Mouse (Mus musculus) lung, embryonic 15.5 days (tissue): ENCODE results near the gene Cluh. TPM values are rescaled to one million over a fixed set of nuclear protein-coding genes. Genes with fewer than 3 reads are reported as not detected.

Source experiments
- ATAC-seq: fragments of 200-750 bp; cut with Nextera tagmentation; 2 replicates; pipeline ENCODE4 v1.8.0; 2017; ENCODE audit warnings: moderate number of reproducible peaks, borderline replicate concordance; ENCODE audit not compliant: low FRiP score, low TSS enrichment; ENCODE audit errors: extremely low read depth
- H3K27ac ChIP-seq: fragments of 300-500 bp; sonication (generic); 2 replicates; pipeline ENCODE4 v1.5.1; 2015; ENCODE audit warnings: moderate library complexity, mild to moderate bottlenecking, inconsistent platforms
- H3K27me3 ChIP-seq: fragments of 300-500 bp; sonication (generic); 2 replicates; pipeline ENCODE4 v1.6.1; 2015; ENCODE audit warnings: inconsistent platforms
- H3K36me3 ChIP-seq: fragments of 300-500 bp; sonication (generic); 2 replicates; pipeline ENCODE4 v1.6.1; 2015; ENCODE audit warnings: inconsistent platforms
- H3K4me1 ChIP-seq: fragments of 300-500 bp; sonication (generic); 2 replicates; pipeline ENCODE4 v1.6.1; 2015; ENCODE audit warnings: inconsistent platforms
- H3K4me2 ChIP-seq: fragments of 300-500 bp; sonication (generic); 2 replicates; pipeline ENCODE4 v1.6.1; 2015; ENCODE audit warnings: inconsistent platforms, mild to moderate bottlenecking, moderate library complexity
- H3K4me3 ChIP-seq: fragments of 300-500 bp; sonication (generic); 2 replicates; pipeline ENCODE4 v1.5.1; 2015; ENCODE audit warnings: mild to moderate bottlenecking, inconsistent platforms
- H3K9ac ChIP-seq: fragments of 300-500 bp; sonication (generic); 2 replicates; pipeline ENCODE4 v1.6.1; 2015; ENCODE audit warnings: inconsistent platforms
- H3K9me3 ChIP-seq: fragments of 300-500 bp; sonication (generic); 2 replicates; pipeline ENCODE4 v1.6.1; 2016; ENCODE audit warnings: inconsistent platforms
- WGBS: fragments of 180-500 bp; shearing (Covaris S2); methylation state at CpG from one replicate; pipeline ENCODE4 v1.1.7; 2015; 5-methylcytosine and 5-hydroxymethylcytosine counted together
- polyA plus RNA-seq: library from polyadenylated mRNA; unstranded; fragments of >200 nt; fragmentation: Nextera tagmentation; extraction: Ambion mirVana; gene quantifications from 2 replicates; pipeline ENCODE4 v1.2.1, GENCODE M21; 2015

Cluh gene
- polyA plus RNA-seq, 1 experiment from 2014 or later = 21.0 TPM

DNA sequence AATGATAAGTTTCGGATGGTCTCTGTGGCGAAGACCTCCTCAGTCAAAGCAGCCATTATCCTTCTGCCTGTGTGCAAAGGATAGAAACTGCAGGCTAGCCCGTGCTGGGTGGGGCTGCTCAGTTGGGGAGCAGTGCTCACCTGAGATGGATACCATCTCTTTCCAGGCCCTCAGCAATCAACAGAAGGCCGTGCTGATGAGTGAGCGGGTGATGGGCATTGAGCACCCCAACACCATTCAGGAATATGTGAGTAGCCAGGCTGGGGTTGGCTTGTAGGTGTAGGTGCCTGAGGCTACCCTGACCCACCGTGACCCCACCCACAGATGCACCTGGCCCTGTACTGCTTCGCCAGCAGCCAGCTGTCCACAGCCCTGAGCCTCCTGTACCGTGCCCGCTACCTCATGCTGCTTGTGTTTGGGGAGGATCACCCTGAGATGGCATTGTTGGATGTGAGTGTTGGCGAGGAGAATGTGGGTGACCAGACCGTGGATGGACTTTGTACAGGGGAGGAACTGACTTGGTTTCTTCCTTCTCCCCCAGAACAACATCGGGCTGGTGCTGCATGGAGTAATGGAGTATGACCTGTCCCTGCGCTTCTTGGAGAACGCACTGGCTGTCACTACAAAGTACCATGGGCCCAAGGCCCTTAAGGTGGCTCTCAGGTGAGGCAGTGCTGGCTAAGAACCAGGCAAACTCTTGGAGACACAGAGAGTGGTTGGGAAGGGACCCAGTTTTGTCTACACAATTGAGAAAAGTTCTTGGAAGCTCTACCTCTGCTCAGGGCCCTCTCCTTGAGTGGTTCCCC lies 17.7 kb downstream of the Cluh start:
- ATAC-seq = no peak
- H3K36me3 ChIP-seq = peaks cover 50% of the 10 kb centered on the region
- WGBS = 95% methylated on average over 14 of the region's 14 CpGs

GRCm38 (mm10) chr11:74667582-74668010 lies 18.3 kb downstream of the Cluh start:
- no peak for ATAC-seq
- Histone ChIP-seq H3K4me3 (no peak overlapping the region), H3K9me3 (no peaks in the 10 kb centered on the region), H3K27ac (no peak overlapping the region), H3K4me2 (no peak overlapping the region), H3K9ac (no peak overlapping the region), H3K27me3 (no peaks in the 10 kb centered on the region), H3K36me3 (peaks cover 44% of the 10 kb centered on the region), H3K4me1 (no peaks in the 10 kb centered on the region)
- 95% methylated on average over 13 of the region's 13 CpGs for WGBS

More for the DNA sequence above, 17.7 kb downstream of the Cluh start:
- Histone ChIP-seq H3K9me3 (no peaks in the 10 kb centered on the region), H3K27me3 (no peaks in the 10 kb centered on the region), H3K9ac (no peak overlapping the region), H3K4me2 (no peak overlapping the region), H3K27ac (no peak overlapping the region), H3K4me1 (no peaks in the 10 kb centered on the region), H3K4me3 (no peak overlapping the region)

DNA sequence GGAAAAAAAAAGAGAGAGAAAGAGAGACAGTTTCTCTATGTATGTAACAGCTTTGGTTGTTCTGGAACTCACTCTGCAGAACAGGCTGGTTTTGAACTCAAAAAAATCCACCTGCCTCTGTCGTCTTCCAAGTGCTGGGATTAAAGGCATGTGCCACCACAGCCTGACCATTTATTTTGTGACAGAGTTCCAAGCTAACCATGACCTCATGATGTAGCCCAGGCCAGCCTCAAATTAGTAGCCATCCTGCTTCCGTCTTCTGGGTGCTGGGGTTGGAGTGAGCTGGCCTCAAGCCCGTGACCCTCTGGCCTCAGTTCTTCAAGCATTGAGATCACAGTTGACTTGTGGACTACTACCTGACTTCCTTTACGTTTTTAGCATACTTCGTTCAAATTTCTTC lies 19.2 kb downstream of the Cluh start:
- whole genome bisulfite sequencing = 85% methylated on average over 5 of the region's 5 CpGs
- H3K4me2 ChIP-seq = no peak overlapping the region
- H3K4me3 ChIP-seq = no peak overlapping the region
- H3K4me1 ChIP-seq = no peaks in the 10 kb centered on the region
- H3K27ac ChIP-seq = no peak overlapping the region
- no peak for ATAC-seq
- peaks cover 44% of the 10 kb centered on the region for H3K36me3 ChIP-seq
- no peak overlapping the region for H3K9ac ChIP-seq
- H3K27me3 ChIP-seq = no peaks in the 10 kb centered on the region
- H3K9me3 ChIP-seq = no peaks in the 10 kb centered on the region

DNA sequence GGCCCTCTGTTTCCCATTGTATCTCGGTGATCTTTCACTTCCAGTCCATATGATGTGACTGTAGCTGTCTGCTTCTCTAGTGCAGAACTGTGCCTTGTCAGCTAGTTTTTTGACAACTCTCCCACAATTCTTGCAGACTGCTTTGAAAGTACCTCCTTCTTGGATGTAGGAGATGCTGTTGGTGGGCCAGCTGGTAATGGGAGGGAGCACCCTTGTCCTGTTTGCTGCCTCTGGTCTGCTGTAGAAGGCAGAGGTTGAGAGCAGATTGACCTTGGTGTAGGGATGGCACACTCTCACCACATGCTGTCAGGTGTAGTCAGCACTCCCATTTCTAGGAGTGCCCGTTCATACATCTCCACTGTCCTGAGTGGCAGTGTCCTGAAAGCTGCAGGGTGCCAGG lies 19.7 kb downstream of the Cluh start:
- H3K9me3 ChIP-seq = no peaks in the 10 kb centered on the region
- H3K36me3 ChIP-seq = peaks cover 42% of the 10 kb centered on the region
- H3K27me3 ChIP-seq = no peaks in the 10 kb centered on the region
- no peak overlapping the region for H3K4me3 ChIP-seq
- 85% methylated on average over 2 of the region's 2 CpGs for WGBS
- ATAC-seq = no peak
- no peak overlapping the region for H3K27ac ChIP-seq
- no peaks in the 10 kb centered on the region for H3K4me1 ChIP-seq
- no peak overlapping the region for H3K9ac ChIP-seq
- H3K4me2 ChIP-seq = no peak overlapping the region

DNA sequence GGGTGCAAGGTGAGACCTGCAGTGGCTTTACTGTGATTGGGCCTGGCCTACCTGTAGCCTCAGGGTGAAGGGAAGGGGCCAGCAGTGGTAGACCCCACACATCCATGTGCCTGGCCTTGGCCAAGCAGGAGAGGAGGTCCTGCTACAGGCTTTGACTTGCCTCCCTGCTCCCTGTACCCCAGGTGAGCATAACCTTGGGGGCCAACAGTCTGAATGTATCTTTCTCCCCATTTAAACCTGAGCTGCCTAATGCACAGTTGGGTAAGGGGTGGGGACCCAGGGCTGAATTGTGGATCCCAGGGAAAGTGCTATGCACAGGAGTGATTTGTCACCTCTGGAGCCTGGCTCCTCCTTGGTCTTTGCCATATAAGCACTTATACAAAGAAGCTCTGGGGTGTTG lies 20.9 kb downstream of the Cluh start:
- Histone ChIP-seq H3K4me1 (no peaks in the 10 kb centered on the region), H3K9ac (no peak overlapping the region), H3K4me2 (no peak overlapping the region), H3K27ac (no peak overlapping the region; the same call in 1 of the 2 replicates), H3K36me3 (peaks cover 46% of the 10 kb centered on the region), H3K27me3 (no peaks in the 10 kb centered on the region), H3K9me3 (no peaks in the 10 kb centered on the region), H3K4me3 (no peak overlapping the region)
- no peak for ATAC-seq

- WGBS = 78% methylated on average over 1 of the region's 1 CpGs
Measured at GRCm38 (mm10) chr11:74671013-74671412, 21.7 kb downstream of the Cluh start.

GRCm38 (mm10) chr11:74671839-74672238 lies 22.5 kb downstream of the Cluh start:
- Histone ChIP-seq H3K27me3 (no peaks in the 10 kb centered on the region), H3K27ac (no peak overlapping the region), H3K36me3 (peaks cover 42% of the 10 kb centered on the region), H3K4me1 (no peaks in the 10 kb centered on the region), H3K9me3 (no peaks in the 10 kb centered on the region), H3K4me3 (no peak overlapping the region), H3K9ac (no peak overlapping the region), H3K4me2 (no peak overlapping the region)
- WGBS = 85% methylated on average over 5 of the region's 5 CpGs
- ATAC-seq = no peak

More at GRCm38 (mm10) chr11:74671013-74671412, 21.7 kb downstream of the Cluh start:
- Histone ChIP-seq H3K4me3 (no peak overlapping the region), H3K9me3 (no peaks in the 10 kb centered on the region), H3K27me3 (no peaks in the 10 kb centered on the region), H3K4me2 (no peak overlapping the region), H3K27ac (no peak overlapping the region), H3K36me3 (peaks cover 47% of the 10 kb centered on the region), H3K9ac (no peak overlapping the region), H3K4me1 (no peaks in the 10 kb centered on the region)
- ATAC-seq = no peak

DNA sequence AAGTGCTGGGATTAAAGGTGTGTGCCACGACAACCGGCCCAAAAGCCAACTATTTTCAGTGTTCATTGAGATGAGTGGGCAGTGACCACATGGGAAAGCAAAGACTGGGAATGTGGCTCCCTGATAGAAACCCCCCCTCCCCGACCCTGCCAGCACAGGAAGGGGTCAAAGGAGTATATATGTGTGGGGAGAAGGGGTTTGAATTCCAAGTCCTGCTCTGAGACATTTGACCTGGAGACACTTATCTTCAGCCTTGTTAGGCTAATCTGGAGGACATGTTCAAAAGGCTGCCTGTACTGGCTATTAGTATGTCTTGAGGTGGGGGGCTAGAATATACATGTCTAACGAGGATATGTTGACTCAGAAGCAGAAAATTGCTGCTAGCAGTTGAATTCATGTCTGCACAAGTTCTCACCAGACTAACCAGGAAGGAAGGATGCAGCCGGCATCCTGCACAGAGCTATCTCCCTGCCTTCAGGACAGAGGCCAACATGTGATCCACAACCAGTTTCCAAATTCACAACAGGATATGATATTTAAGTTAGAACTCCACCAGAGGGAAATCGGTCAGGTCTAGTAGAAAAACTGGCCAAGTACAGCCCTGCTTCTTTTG lies 23.7 kb downstream of the Cluh start:
- 78% methylated on average over 6 of the region's 6 CpGs for WGBS
- no peaks in the 10 kb centered on the region for H3K4me1 ChIP-seq
- peaks cover 42% of the 10 kb centered on the region for H3K36me3 ChIP-seq
- H3K9ac ChIP-seq = no peak overlapping the region
- no peak overlapping the region for H3K4me2 ChIP-seq
- no peaks in the 10 kb centered on the region for H3K27me3 ChIP-seq
- ATAC-seq = no peak
- H3K9me3 ChIP-seq = no peaks in the 10 kb centered on the region
- H3K27ac ChIP-seq = no peak overlapping the region
- no peak overlapping the region for H3K4me3 ChIP-seq

GRCm38 (mm10) chr11:74673561-74673960 lies 24.3 kb downstream of the Cluh start:
- Histone ChIP-seq H3K27me3 (no peaks in the 10 kb centered on the region), H3K27ac (no peak overlapping the region), H3K9me3 (no peaks in the 10 kb centered on the region), H3K4me3 (no peak overlapping the region), H3K4me2 (no peak overlapping the region), H3K36me3 (peaks cover 46% of the 10 kb centered on the region), H3K9ac (no peak overlapping the region), H3K4me1 (no peaks in the 10 kb centered on the region)
- WGBS = 87% methylated on average over 1 of the region's 1 CpGs
- no peak for ATAC-seq

- ATAC-seq = no peak
- Histone ChIP-seq H3K4me3 (no peak overlapping the region), H3K4me1 (no peaks in the 10 kb centered on the region), H3K27ac (no peak overlapping the region), H3K9ac (no peak overlapping the region), H3K27me3 (no peaks in the 10 kb centered on the region), H3K9me3 (no peaks in the 10 kb centered on the region), H3K4me2 (no peak overlapping the region), H3K36me3 (peaks cover 56% of the 10 kb centered on the region)
- WGBS = 93% methylated on average over 8 of the region's 8 CpGs
Measured at GRCm38 (mm10) chr11:74674713-74675112, 25.4 kb downstream of the Cluh start.

DNA sequence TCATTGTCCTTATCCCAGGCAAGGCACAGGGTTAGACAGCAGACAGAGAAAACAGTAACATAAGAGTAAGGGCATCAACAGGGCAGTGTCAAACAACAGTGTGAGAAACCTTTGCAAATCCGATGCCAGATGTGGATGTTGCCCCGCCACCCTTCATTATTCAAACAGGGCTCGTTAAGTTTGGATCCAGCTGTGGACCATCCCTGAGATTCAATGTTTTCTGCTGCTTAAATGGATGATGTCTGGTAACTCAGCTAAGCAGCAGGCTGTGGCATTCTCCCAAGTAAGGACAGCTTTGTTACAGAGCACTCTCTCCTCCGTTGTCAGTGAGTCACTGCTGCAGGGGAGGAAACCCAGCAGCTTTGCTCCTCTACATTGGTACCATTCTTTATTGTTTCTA lies 25.9 kb downstream of the Cluh start:
- 84% methylated on average over 4 of the region's 4 CpGs for WGBS
- Histone ChIP-seq H3K9ac (no peak overlapping the region), H3K27me3 (no peaks in the 10 kb centered on the region), H3K4me1 (no peaks in the 10 kb centered on the region), H3K27ac (no peak overlapping the region), H3K36me3 (peaks cover 61% of the 10 kb centered on the region), H3K4me2 (no peak overlapping the region), H3K9me3 (no peaks in the 10 kb centered on the region), H3K4me3 (no peak overlapping the region)
- no peak for ATAC-seq

DNA sequence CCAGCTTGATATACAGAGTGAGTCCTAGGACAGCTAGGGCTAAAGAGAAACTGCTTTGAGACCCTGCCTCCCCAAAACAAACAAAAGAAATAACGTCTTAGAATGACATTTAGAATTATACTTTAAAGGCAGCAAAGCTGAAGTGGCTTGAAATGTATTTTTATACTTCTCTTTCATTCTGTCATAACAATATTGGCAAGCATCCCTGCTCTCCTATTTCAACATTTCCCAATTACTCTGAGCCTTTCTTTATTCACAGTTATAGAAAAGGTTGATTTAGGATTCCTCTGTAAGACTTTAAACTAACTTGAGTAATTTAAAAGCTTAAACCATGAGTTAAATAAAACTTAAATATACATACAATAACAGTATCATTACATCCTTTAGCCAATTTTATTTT lies 42.9 kb downstream of the Cluh start:
- Histone ChIP-seq H3K4me1 (no peaks in the 10 kb centered on the region), H3K9me3 (no peaks in the 10 kb centered on the region), H3K27ac (no peak overlapping the region), H3K9ac (no peak overlapping the region), H3K36me3 (peaks cover 29% of the 10 kb centered on the region), H3K27me3 (no peaks in the 10 kb centered on the region), H3K4me2 (no peak overlapping the region), H3K4me3 (no peak overlapping the region)
- ATAC-seq = no peak
- 50% methylated on average over 1 of the region's 1 CpGs for WGBS
